Mouse (Mus musculus) heart, postnatal 0 days (tissue): ENCODE measurements around the gene Angptl6.

Experiments
- CTCF ChIP-seq: IDR thresholded peaks from 2 replicates; pipeline ENCODE4 v1.5.1; 2016; ENCODE audit warnings: antibody characterized with exemption, control low read depth, low read depth
- EP300 ChIP-seq: IDR thresholded peaks from 2 replicates; pipeline ENCODE4 v1.6.1; 2016; ENCODE audit warnings: antibody characterized with exemption, low read depth

GRCm38 (mm10) chr9:20869246-20869645 is 10.3 kb downstream of the Angptl6 start:
- TF ChIP-seq CTCF (no peak), EP300 (no peak)
